Mouse (Mus musculus) WW6 (cell line): ENCODE results near the gene Cela3b.
"Not testable (repeated sequence)": the region's sequence is repeated elsewhere in the genome, so short reads cannot be mapped to it uniquely, and the experiment has no call there.

ENCODE experiments used
- DNase-seq: peaks from one replicate; pipeline ENCODE4 v3.0.0-alpha.2; 2013; ENCODE audit warnings: low read depth, low spot score

Cela3b gene

GRCm38 (mm10) chr4:137417712-137418564 lies 12.4 kb downstream of the Cela3b start:
- DNase-seq = no peak

GRCm38 (mm10) chr4:137414936-137415335 lies 15.4 kb downstream of the Cela3b start:
- DNase-seq = no peak

GRCm38 (mm10) chr4:137412185-137412709 lies 18.1 kb downstream of the Cela3b start:
- not testable (repeated sequence) for DNase-seq

- DNase-seq = no peak
Measured at GRCm38 (mm10) chr4:137409691-137410090, 20.6 kb downstream of the Cela3b start, which contains the start of gene Cela3a. TSS of gene Cela3a (minus strand) at chr4:137409791.

- DNase-seq = no peak
Measured at GRCm38 (mm10) chr4:137405571-137405970, 24.8 kb downstream of the Cela3b start.

- no peak for DNase-seq
Measured at GRCm38 (mm10) chr4:137396641-137397525, 33.5 kb downstream of the Cela3b start.

GRCm38 (mm10) chr4:137393378-137394135 lies 36.8 kb downstream of the Cela3b start:
- DNase-seq = no peak

GRCm38 (mm10) chr4:137392874-137393273 lies 37.5 kb downstream of the Cela3b start:
- no peak for DNase-seq

GRCm38 (mm10) chr4:137391287-137391686 lies 39.1 kb downstream of the Cela3b start:
- no peak for DNase-seq

- no peak for DNase-seq
Measured at GRCm38 (mm10) chr4:137390196-137390595, 40.1 kb downstream of the Cela3b start.

- no peak for DNase-seq
Measured at GRCm38 (mm10) chr4:137388983-137389382, 41.4 kb downstream of the Cela3b start.

GRCm38 (mm10) chr4:137388059-137388794 lies 42.1 kb downstream of the Cela3b start:
- DNase-seq = peak; percentile 63

- DNase-seq = no peak
Measured at GRCm38 (mm10) chr4:137387482-137388058, 42.8 kb downstream of the Cela3b start.

GRCm38 (mm10) chr4:137380702-137381605 lies 49.4 kb downstream of the Cela3b start:
- DNase-seq = no peak

- DNase-seq = no peak
Measured at GRCm38 (mm10) chr4:137379713-137380255, 50.6 kb downstream of the Cela3b start.

GRCm38 (mm10) chr4:137379085-137379484 lies 51.3 kb downstream of the Cela3b start:
- no peak for DNase-seq

- no peak for DNase-seq
Measured at GRCm38 (mm10) chr4:137377526-137378304, 52.6 kb downstream of the Cela3b start.

- DNase-seq = no peak
Measured at GRCm38 (mm10) chr4:137376778-137377177, 53.6 kb downstream of the Cela3b start.
